Mouse (Mus musculus): ENCODE measurements around the gene Ulk3. TPM values are rescaled to one million over a fixed set of nuclear protein-coding genes. Genes with fewer than 3 reads are reported as not detected.

The Ulk3 gene
- polyA plus RNA-seq, 1 experiment from 2014 or later = 28.4 TPM

- WGBS = 79% methylated on average over 4 of the region's 4 CpGs
- H3K36me3 ChIP-seq (ENCODE audit: control insufficient read depth, insufficient read depth, low read length) = no peaks in the 10 kb centered on the region; the same call in 1 of the 2 replicates
- H3K27ac ChIP-seq (ENCODE audit: low read depth, low read length) = no peak overlapping the region
- H3K4me3 ChIP-seq (ENCODE audit: low read depth, low read length) = no peak overlapping the region
- no peak overlapping the region for H3K4me2 ChIP-seq (ENCODE audit: low read depth, low read length)
- no peak overlapping the region for H3K9ac ChIP-seq (replicated peaks; ENCODE audit: low read depth, low read length)
- no peaks in the 10 kb centered on the region for H3K27me3 ChIP-seq (ENCODE audit: control insufficient read depth, insufficient read depth, low read length)
- H3K4me1 ChIP-seq (ENCODE audit: control insufficient read depth, insufficient read depth, low read length) = peaks cover 20% of the 10 kb centered on the region
- no peak for ATAC-seq (ENCODE audit: low read depth)
- H3K9me3 ChIP-seq (ENCODE audit: control insufficient read depth, low read length) = no peaks in the 10 kb centered on the region
These were observed 26.3 kb upstream of the Ulk3 start for GRCm38 (mm10) chr9:57562896-57563372.

GRCm38 (mm10) chr9:57564609-57565008, 24.6 kb upstream of the Ulk3 start:
- Histone ChIP-seq H3K4me2 (ENCODE audit: low read depth, low read length) (no peak overlapping the region), H3K4me3 (ENCODE audit: low read depth, low read length) (no peak overlapping the region), H3K27me3 (ENCODE audit: control insufficient read depth, insufficient read depth, low read length) (no peaks in the 10 kb centered on the region), H3K27ac (ENCODE audit: low read depth, low read length) (no peak overlapping the region), H3K9me3 (ENCODE audit: control insufficient read depth, low read length) (no peaks in the 10 kb centered on the region), H3K4me1 (ENCODE audit: control insufficient read depth, insufficient read depth, low read length) (peaks cover 20% of the 10 kb centered on the region), H3K36me3 (ENCODE audit: control insufficient read depth, insufficient read depth, low read length) (peaks cover 11% of the 10 kb centered on the region; the same call in 1 of the 2 replicates), H3K9ac (replicated peaks; ENCODE audit: low read depth, low read length) (no peak overlapping the region)
- no peak for ATAC-seq (ENCODE audit: low read depth)
- 89% methylated on average over 6 of the region's 6 CpGs for WGBS

GRCm38 (mm10) chr9:57565741-57566221, 23.5 kb upstream of the Ulk3 start:
- Histone ChIP-seq H3K4me3 (ENCODE audit: low read depth, low read length) (no peak overlapping the region), H3K4me2 (ENCODE audit: low read depth, low read length) (no peak overlapping the region), H3K27me3 (ENCODE audit: control insufficient read depth, insufficient read depth, low read length) (no peaks in the 10 kb centered on the region), H3K27ac (ENCODE audit: low read depth, low read length) (peak overlapping the region; percentile 35), H3K4me1 (ENCODE audit: control insufficient read depth, insufficient read depth, low read length) (peaks cover 20% of the 10 kb centered on the region), H3K9me3 (ENCODE audit: control insufficient read depth, low read length) (no peaks in the 10 kb centered on the region), H3K9ac (replicated peaks; ENCODE audit: low read depth, low read length) (no peak overlapping the region), H3K36me3 (ENCODE audit: control insufficient read depth, insufficient read depth, low read length) (peaks cover 11% of the 10 kb centered on the region; the same call in 1 of the 2 replicates)
- no peak for ATAC-seq (ENCODE audit: low read depth)
- 45% methylated on average over 10 of the region's 10 CpGs for WGBS

GRCm38 (mm10) chr9:57566846-57567245, 22.4 kb upstream of the Ulk3 start:
- Histone ChIP-seq H3K27ac (ENCODE audit: low read depth, low read length) (no peak overlapping the region), H3K4me2 (ENCODE audit: low read depth, low read length) (no peak overlapping the region), H3K4me1 (ENCODE audit: control insufficient read depth, insufficient read depth, low read length) (peaks cover 13% of the 10 kb centered on the region), H3K9me3 (ENCODE audit: control insufficient read depth, low read length) (no peaks in the 10 kb centered on the region), H3K9ac (replicated peaks; ENCODE audit: low read depth, low read length) (no peak overlapping the region), H3K4me3 (ENCODE audit: low read depth, low read length) (no peak overlapping the region), H3K36me3 (ENCODE audit: control insufficient read depth, insufficient read depth, low read length) (peaks cover 11% of the 10 kb centered on the region; the same call in 1 of the 2 replicates), H3K27me3 (ENCODE audit: control insufficient read depth, insufficient read depth, low read length) (no peaks in the 10 kb centered on the region)
- no peak for ATAC-seq (ENCODE audit: low read depth)
- 69% methylated on average over 8 of the region's 8 CpGs for WGBS

GRCm38 (mm10) chr9:57568500-57568899, 20.8 kb upstream of the Ulk3 start:
- 94% methylated on average over 6 of the region's 6 CpGs for WGBS
- H3K27me3 ChIP-seq (ENCODE audit: control insufficient read depth, insufficient read depth, low read length) = no peaks in the 10 kb centered on the region
- no peak overlapping the region for H3K4me3 ChIP-seq (ENCODE audit: low read depth, low read length)
- no peaks in the 10 kb centered on the region for H3K9me3 ChIP-seq (ENCODE audit: control insufficient read depth, low read length)
- H3K9ac ChIP-seq (replicated peaks; ENCODE audit: low read depth, low read length) = no peak overlapping the region
- H3K27ac ChIP-seq (ENCODE audit: low read depth, low read length) = no peak overlapping the region
- no peak overlapping the region for H3K4me2 ChIP-seq (ENCODE audit: low read depth, low read length)
- peaks cover 10% of the 10 kb centered on the region for H3K4me1 ChIP-seq (ENCODE audit: control insufficient read depth, insufficient read depth, low read length)
- peaks cover 11% of the 10 kb centered on the region; the same call in 1 of the 2 replicates for H3K36me3 ChIP-seq (ENCODE audit: control insufficient read depth, insufficient read depth, low read length)
- no peak for ATAC-seq (ENCODE audit: low read depth)

GRCm38 (mm10) chr9:57574397-57574796, 14.9 kb upstream of the Ulk3 start:
- Histone ChIP-seq H3K36me3 (ENCODE audit: control insufficient read depth, insufficient read depth, low read length) (peaks cover 15% of the 10 kb centered on the region; the same call in 1 of the 2 replicates), H3K4me3 (ENCODE audit: low read depth, low read length) (no peak overlapping the region)
- ATAC-seq (ENCODE audit: low read depth) = no peak

GRCm38 (mm10) chr9:57575577-57575976, 13.7 kb upstream of the Ulk3 start:
- Histone ChIP-seq H3K9ac (replicated peaks; ENCODE audit: low read depth, low read length) (no peak overlapping the region), H3K4me1 (ENCODE audit: control insufficient read depth, insufficient read depth, low read length) (no peaks in the 10 kb centered on the region), H3K9me3 (ENCODE audit: control insufficient read depth, low read length) (no peaks in the 10 kb centered on the region), H3K27me3 (ENCODE audit: control insufficient read depth, insufficient read depth, low read length) (no peaks in the 10 kb centered on the region), H3K4me3 (ENCODE audit: low read depth, low read length) (no peak overlapping the region), H3K27ac (ENCODE audit: low read depth, low read length) (no peak overlapping the region), H3K4me2 (ENCODE audit: low read depth, low read length) (no peak overlapping the region), H3K36me3 (ENCODE audit: control insufficient read depth, insufficient read depth, low read length) (peaks cover 25% of the 10 kb centered on the region)
- 86% methylated on average over 3 of the region's 3 CpGs for WGBS
- ATAC-seq (ENCODE audit: low read depth) = no peak

More at GRCm38 (mm10) chr9:57574397-57574796, 14.9 kb upstream of the Ulk3 start:
- Histone ChIP-seq H3K4me1 (ENCODE audit: control insufficient read depth, insufficient read depth, low read length) (no peaks in the 10 kb centered on the region), H3K9ac (replicated peaks; ENCODE audit: low read depth, low read length) (no peak overlapping the region), H3K9me3 (ENCODE audit: control insufficient read depth, low read length) (no peaks in the 10 kb centered on the region), H3K27ac (ENCODE audit: low read depth, low read length) (no peak overlapping the region), H3K27me3 (ENCODE audit: control insufficient read depth, insufficient read depth, low read length) (no peaks in the 10 kb centered on the region), H3K4me2 (ENCODE audit: low read depth, low read length) (no peak overlapping the region)

- Histone ChIP-seq H3K9me3 (ENCODE audit: control insufficient read depth, low read length) (no peaks in the 10 kb centered on the region), H3K4me1 (ENCODE audit: control insufficient read depth, insufficient read depth, low read length) (no peaks in the 10 kb centered on the region), H3K4me2 (ENCODE audit: low read depth, low read length) (no peak overlapping the region), H3K36me3 (ENCODE audit: control insufficient read depth, insufficient read depth, low read length) (peaks cover 42% of the 10 kb centered on the region), H3K27ac (ENCODE audit: low read depth, low read length) (no peak overlapping the region), H3K9ac (replicated peaks; ENCODE audit: low read depth, low read length) (no peak overlapping the region), H3K27me3 (ENCODE audit: control insufficient read depth, insufficient read depth, low read length) (no peaks in the 10 kb centered on the region), H3K4me3 (ENCODE audit: low read depth, low read length) (no peak overlapping the region)
- no peak for ATAC-seq (ENCODE audit: low read depth)
- WGBS = 90% methylated on average over 6 of the region's 6 CpGs
These were observed 12.0 kb upstream of the Ulk3 start for GRCm38 (mm10) chr9:57577144-57577849.

GRCm38 (mm10) chr9:57584991-57585390, 4.3 kb upstream of the Ulk3 start:
- no peak for ATAC-seq (ENCODE audit: low read depth)
- no peaks in the 10 kb centered on the region for H3K27me3 ChIP-seq (ENCODE audit: control insufficient read depth, insufficient read depth, low read length)
- H3K4me2 ChIP-seq (ENCODE audit: low read depth, low read length) = no peak overlapping the region
- no peak overlapping the region for H3K9ac ChIP-seq (replicated peaks; ENCODE audit: low read depth, low read length)
- WGBS = 88% methylated on average over 3 of the region's 3 CpGs
- peaks cover 63% of the 10 kb centered on the region for H3K36me3 ChIP-seq (ENCODE audit: control insufficient read depth, insufficient read depth, low read length)
- no peaks in the 10 kb centered on the region; the same call in 1 of the 2 replicates for H3K4me1 ChIP-seq (ENCODE audit: control insufficient read depth, insufficient read depth, low read length)
- H3K9me3 ChIP-seq (ENCODE audit: control insufficient read depth, low read length) = no peaks in the 10 kb centered on the region
- H3K27ac ChIP-seq (ENCODE audit: low read depth, low read length) = no peak overlapping the region
- H3K4me3 ChIP-seq (ENCODE audit: low read depth, low read length) = no peak overlapping the region

Measured in neural tube, embryonic 14.5 days (tissue).